Mouse (Mus musculus) lung, adult 2 months (tissue): ENCODE results near the gene Naaladl2.

Source experiments
- CTCF ChIP-seq: fragments of 200-500 bp; IDR thresholded peaks from 2 replicates; pipeline ENCODE4 v1.5.1; 2011; ENCODE audit warnings: mild to moderate bottlenecking, low read length, control low read depth; ENCODE audit not compliant: insufficient read depth
- POLR2A ChIP-seq: fragments of 200-500 bp; IDR thresholded peaks from 2 replicates; pipeline ENCODE4 v1.6.1; 2011; ENCODE audit warnings: low read depth, mild to moderate bottlenecking, control low read depth, low read length, borderline replicate concordance; ENCODE audit errors: extremely low read depth

GRCm38 (mm10) chr3:24778416-24778815, 365.6 kb downstream of the Naaladl2 start:
- TF ChIP-seq CTCF, result no peak
- TF ChIP-seq POLR2A, result no peak
